Mouse (Mus musculus): ENCODE data around the gene Trpc7. TPM values are rescaled to one million over a fixed set of nuclear protein-coding genes. Genes with fewer than 3 reads are reported as not detected.

Gene Trpc7
- polyA plus RNA-seq, 1 experiment from 2014 or later = 0.32 TPM

DNA sequence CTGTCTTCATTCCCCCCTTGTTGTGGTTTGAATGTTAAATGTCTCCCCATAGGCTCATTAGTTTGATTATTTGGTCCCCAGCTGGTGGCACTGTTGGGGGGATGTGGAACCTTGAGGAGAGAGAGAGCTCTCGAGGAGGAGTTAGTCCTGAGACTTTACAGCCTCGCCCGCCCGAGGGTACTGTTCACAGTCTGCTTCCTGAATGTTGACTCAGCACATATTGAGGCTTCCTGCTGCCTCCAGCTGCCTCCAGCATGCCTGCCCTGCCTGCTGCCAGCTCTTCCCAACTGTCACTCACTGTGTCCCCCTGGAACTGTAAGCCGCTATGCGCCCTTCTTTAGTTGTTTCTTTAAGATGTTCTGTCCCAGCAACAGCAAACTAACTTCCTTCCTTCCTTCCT, 31.2 kb downstream of the Trpc7 start:
- H3K4me2 ChIP-seq (replicated peaks) = no peak overlapping the region
- ATAC-seq (ENCODE audit: low FRiP score, low read depth) = no peak
- no peaks in the 10 kb centered on the region for H3K4me1 ChIP-seq
- no peaks in the 10 kb centered on the region for H3K27me3 ChIP-seq
- no peak overlapping the region for H3K27ac ChIP-seq (replicated peaks)
- 89% methylated on average over 6 of the region's 6 CpGs for WGBS
- H3K36me3 ChIP-seq = no peaks in the 10 kb centered on the region
- H3K9ac ChIP-seq (replicated peaks) = no peak overlapping the region
- no peak overlapping the region for H3K4me3 ChIP-seq
- no peaks in the 10 kb centered on the region for H3K9me3 ChIP-seq

DNA sequence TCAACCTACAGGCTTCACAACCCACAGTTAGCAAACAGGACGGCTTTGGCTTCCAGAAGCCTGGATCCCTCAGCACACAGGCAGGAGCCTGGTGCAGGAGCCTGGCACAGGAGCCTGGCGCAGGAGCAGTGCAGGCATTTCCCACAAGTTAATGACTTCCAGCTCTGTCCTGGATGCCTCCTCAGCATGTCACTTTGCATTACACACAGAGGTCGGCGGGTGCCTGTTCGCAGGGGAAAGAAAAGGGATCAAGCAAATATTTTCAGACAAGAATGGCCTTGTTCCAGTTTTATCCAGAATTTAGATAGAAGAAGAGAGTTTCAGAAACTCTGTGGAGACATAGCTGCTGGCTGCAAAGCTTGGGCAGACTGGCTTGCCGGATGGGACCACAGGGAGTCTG, 33.8 kb downstream of the Trpc7 start:
- no peaks in the 10 kb centered on the region for H3K9me3 ChIP-seq
- ATAC-seq (ENCODE audit: low FRiP score, low read depth) = no peak
- no peak overlapping the region for H3K9ac ChIP-seq (replicated peaks)
- H3K27ac ChIP-seq (replicated peaks) = no peak overlapping the region
- no peaks in the 10 kb centered on the region for H3K4me1 ChIP-seq
- H3K36me3 ChIP-seq = no peaks in the 10 kb centered on the region
- no peak overlapping the region for H3K4me3 ChIP-seq
- no peak overlapping the region for H3K4me2 ChIP-seq (replicated peaks)
- no peaks in the 10 kb centered on the region for H3K27me3 ChIP-seq
- 47% methylated on average over 6 of the region's 6 CpGs for WGBS

DNA sequence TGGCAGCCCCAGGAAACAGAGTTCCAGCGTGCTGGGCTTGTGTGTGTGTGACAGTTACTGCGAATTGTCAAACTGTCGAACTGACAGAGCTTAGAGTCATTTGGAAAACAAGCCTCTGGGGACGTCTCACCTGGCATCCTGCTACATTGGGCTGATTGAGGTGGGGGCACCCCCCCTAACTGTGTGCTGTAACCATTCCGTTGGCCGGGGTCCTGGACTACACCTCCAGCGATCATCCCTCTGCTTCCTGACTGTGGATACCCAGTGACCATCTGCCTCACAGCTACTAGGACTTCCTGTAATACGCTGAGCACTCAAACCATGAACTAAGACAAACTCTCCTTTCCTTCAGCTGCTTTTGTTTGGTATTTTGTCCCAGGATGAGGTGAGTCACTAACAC, 41.3 kb downstream of the Trpc7 start:
- H3K36me3 ChIP-seq = no peaks in the 10 kb centered on the region
- H3K27ac ChIP-seq (replicated peaks) = no peak overlapping the region
- H3K4me2 ChIP-seq (replicated peaks) = no peak overlapping the region
- 82% methylated on average over 8 of the region's 8 CpGs for WGBS
- no peak overlapping the region for H3K9ac ChIP-seq (replicated peaks)
- no peaks in the 10 kb centered on the region for H3K9me3 ChIP-seq
- peaks cover 4% of the 10 kb centered on the region for H3K4me1 ChIP-seq
- H3K27me3 ChIP-seq = no peaks in the 10 kb centered on the region
- H3K4me3 ChIP-seq = no peak overlapping the region
- ATAC-seq (ENCODE audit: low FRiP score, low read depth) = no peak

DNA sequence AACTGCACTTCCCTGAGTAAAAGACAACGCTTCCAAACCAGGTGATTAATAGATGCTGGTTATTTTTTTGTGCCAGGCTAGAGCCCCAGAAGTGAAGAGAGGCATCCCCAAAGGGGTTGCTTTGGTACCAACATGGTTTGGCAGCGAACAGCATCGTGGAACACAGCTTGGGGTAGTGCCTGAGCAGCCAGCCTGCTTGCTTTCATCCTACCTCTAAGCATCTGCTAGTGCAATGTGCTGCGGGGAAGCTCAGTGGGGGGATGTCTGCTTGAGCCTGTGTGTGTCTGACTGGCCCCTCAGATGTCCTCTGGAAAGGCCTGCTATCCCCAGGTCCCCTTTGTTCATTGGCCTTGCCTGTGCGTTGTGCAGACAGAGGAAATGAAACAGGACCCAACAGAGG, 42.4 kb downstream of the Trpc7 start:
- no peak overlapping the region for H3K9ac ChIP-seq (replicated peaks)
- no peak for ATAC-seq (ENCODE audit: low FRiP score, low read depth)
- no peaks in the 10 kb centered on the region for H3K36me3 ChIP-seq
- H3K27me3 ChIP-seq = no peaks in the 10 kb centered on the region
- no peaks in the 10 kb centered on the region for H3K9me3 ChIP-seq
- no peak overlapping the region for H3K4me2 ChIP-seq (replicated peaks)
- peaks cover 4% of the 10 kb centered on the region for H3K4me1 ChIP-seq
- 46% methylated on average over 5 of the region's 5 CpGs for WGBS
- H3K4me3 ChIP-seq = no peak overlapping the region
- H3K27ac ChIP-seq (replicated peaks) = no peak overlapping the region

DNA sequence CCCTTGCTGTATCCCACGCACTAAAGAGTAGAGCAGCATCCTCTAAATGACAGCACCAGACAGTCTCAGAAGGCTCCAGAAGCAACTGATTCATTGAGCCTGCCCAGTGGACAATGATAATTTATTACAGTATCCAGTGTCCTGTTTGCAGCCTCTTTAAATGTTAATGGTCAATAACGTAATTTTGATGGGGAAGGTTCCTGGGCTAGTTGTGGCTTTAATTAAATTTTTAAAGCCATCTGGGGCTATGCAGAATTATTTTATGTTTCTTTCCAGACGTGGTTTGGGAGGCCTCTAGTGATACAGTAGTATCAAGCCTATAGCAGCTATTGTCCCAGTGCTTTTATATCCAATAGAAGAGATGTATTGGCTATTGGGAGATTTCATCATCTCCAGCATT, 49.9 kb downstream of the Trpc7 start:
- H3K27me3 ChIP-seq = no peaks in the 10 kb centered on the region
- H3K4me2 ChIP-seq (replicated peaks) = no peak overlapping the region
- H3K4me3 ChIP-seq = no peak overlapping the region
- H3K36me3 ChIP-seq = no peaks in the 10 kb centered on the region
- 84% methylated on average over 3 of the region's 3 CpGs for WGBS
- no peak overlapping the region for H3K9ac ChIP-seq (replicated peaks)
- no peak for ATAC-seq (ENCODE audit: low FRiP score, low read depth)
- H3K27ac ChIP-seq (replicated peaks) = no peak overlapping the region
- no peaks in the 10 kb centered on the region for H3K9me3 ChIP-seq
- no peaks in the 10 kb centered on the region for H3K4me1 ChIP-seq

DNA sequence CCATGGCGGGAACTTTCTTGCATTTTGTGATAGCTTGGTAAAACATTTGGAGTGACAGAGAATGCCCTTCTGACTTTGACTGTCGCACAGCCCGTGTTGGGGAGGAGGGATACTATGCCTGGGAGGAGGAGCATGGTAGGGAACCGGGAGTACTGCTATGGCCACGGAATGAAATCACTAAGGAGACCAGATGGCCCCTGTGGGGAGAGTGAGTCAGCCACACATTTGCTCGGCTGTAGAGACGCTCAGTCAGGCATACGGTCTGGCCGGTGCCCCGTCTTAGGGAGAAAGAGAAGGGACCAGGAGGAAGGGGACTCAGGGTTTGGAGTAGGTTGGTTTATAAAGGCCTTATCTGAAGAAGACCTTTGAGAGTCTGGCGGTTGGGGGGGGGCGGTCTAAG, 80.3 kb downstream of the Trpc7 start:
- H3K4me2 ChIP-seq (replicated peaks) = no peak overlapping the region
- H3K36me3 ChIP-seq = no peaks in the 10 kb centered on the region
- no peaks in the 10 kb centered on the region for H3K4me1 ChIP-seq
- no peaks in the 10 kb centered on the region for H3K27me3 ChIP-seq
- 85% methylated on average over 12 of the region's 12 CpGs for WGBS
- H3K9ac ChIP-seq (replicated peaks) = no peak overlapping the region
- no peak overlapping the region for H3K4me3 ChIP-seq
- ATAC-seq (ENCODE audit: low FRiP score, low read depth) = no peak
- no peaks in the 10 kb centered on the region for H3K9me3 ChIP-seq
- no peak overlapping the region for H3K27ac ChIP-seq (replicated peaks)

DNA sequence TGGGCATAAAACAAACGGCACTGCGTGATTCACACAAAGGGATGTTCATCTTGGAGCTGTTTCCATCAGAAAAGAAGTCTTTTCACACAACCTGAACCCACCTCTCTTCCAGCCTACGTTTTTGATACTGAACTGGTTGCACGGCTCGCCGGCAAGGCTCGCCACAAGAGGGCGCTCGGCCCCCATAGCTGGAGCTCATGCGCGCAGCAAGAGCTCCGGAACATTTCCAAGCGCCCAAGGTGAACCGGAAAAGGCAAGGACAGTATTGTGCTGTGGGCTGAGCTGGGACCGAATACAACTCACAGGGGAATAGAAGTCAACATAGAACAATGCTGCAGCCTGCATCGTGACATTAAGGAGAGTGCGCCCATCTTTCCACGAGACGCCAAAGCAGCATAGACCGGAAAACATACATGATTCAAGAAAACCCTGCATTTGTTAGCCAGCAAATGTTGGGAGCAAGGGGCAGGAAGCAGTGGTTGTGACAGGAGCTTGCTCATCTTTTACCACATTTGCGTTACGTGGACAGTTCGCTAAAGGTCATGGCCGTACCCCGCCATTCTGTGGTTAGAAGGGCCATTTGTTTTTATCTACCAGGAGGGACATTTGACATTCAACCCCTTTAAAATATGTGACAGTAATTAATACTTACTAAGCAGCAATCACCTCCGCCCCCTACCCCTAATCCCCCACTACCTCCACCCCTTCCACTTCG, 88.9 kb downstream of the Trpc7 start:
- WGBS = 9% methylated on average over 27 of the region's 27 CpGs
- H3K36me3 ChIP-seq = no peaks in the 10 kb centered on the region
- H3K9ac ChIP-seq (replicated peaks) = no peak overlapping the region; the same call in 1 of the 2 replicates
- H3K27ac ChIP-seq (replicated peaks) = no peak overlapping the region
- peaks cover 15% of the 10 kb centered on the region for H3K27me3 ChIP-seq
- H3K4me3 ChIP-seq = peak overlapping the region; percentile 26
- peak; percentile 56 for ATAC-seq (ENCODE audit: low FRiP score, low read depth)
- H3K4me2 ChIP-seq (replicated peaks) = peak overlapping the region; percentile 54
- H3K9me3 ChIP-seq = no peaks in the 10 kb centered on the region
- peaks cover 5% of the 10 kb centered on the region; the same call in 1 of the 2 replicates for H3K4me1 ChIP-seq

DNA sequence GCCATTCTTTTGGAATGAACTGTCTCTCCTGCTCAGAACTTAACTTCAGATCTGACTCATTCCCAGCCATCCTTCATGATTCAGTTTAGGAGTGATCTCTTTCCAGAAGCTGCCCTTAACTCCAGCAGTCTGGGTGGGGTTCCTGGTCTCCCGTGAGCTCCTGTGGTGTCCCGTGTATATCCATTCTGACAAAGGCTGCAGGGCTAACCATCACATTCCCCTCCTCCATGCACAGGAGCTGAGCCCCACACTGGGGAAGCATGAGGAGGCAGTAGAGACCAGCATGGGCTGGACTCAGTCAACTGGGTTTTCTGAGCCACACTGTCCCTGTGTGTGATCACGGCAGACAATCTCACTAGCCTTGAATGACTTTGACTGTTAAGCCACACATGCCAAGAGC, 90.7 kb downstream of the Trpc7 start:
- Histone ChIP-seq H3K4me2 (replicated peaks) (no peak overlapping the region), H3K4me3 (no peak overlapping the region), H3K9ac (replicated peaks) (no peak overlapping the region), H3K4me1 (peaks cover 5% of the 10 kb centered on the region; the same call in 1 of the 2 replicates), H3K27ac (replicated peaks) (no peak overlapping the region), H3K36me3 (no peaks in the 10 kb centered on the region), H3K27me3 (peaks cover 13% of the 10 kb centered on the region), H3K9me3 (no peaks in the 10 kb centered on the region)
- WGBS = 83% methylated on average over 3 of the region's 3 CpGs
- no peak for ATAC-seq (ENCODE audit: low FRiP score, low read depth)

DNA sequence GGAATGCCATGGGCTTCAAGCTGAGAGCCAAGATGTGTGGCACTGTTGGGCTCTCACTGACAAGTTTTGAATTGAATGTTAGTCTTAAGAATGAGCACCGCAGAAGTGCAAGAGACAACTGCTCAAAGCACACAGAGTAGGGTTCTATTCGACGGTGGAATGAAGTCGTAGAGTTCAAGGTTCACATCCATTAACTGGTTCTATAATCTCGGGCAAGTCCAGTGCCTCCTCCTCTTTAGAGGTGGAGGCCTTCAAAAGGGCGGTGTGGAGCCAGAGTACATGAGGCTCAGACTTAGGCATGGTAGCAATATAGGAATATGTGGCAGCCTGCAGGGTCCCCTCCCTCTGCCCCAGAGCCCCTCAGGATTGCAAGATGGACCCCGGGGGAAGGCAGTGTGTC, 98.3 kb downstream of the Trpc7 start:
- no peaks in the 10 kb centered on the region for H3K9me3 ChIP-seq
- no peak overlapping the region for H3K27ac ChIP-seq (replicated peaks)
- ATAC-seq (ENCODE audit: low FRiP score, low read depth) = no peak
- WGBS = 84% methylated on average over 7 of the region's 7 CpGs
- no peak overlapping the region for H3K4me2 ChIP-seq (replicated peaks)
- H3K27me3 ChIP-seq = peaks cover 13% of the 10 kb centered on the region; the same call in 1 of the 2 replicates
- peaks cover 15% of the 10 kb centered on the region for H3K4me1 ChIP-seq
- H3K36me3 ChIP-seq = no peaks in the 10 kb centered on the region
- no peak overlapping the region for H3K9ac ChIP-seq (replicated peaks)
- no peak overlapping the region for H3K4me3 ChIP-seq

DNA sequence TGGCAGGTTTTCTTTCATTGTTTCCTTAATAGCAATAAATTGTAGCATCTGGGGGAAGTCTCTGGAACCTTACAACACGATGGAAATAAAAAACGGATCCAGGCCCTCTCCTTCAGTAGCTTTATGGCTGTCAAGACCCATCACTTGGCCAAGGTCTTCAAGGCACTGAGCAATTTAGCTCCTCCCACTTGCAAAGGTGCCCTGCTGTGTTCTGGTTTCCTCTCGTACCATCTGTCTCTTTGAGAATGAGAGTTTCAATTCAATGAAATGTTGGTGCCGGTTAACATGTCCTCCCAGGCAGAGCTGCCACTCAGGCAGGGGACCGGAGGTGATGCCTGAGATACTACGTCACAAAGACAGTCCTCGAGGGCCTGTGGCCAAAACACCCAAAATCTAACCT, 100.3 kb downstream of the Trpc7 start:
- Histone ChIP-seq H3K4me2 (replicated peaks) (no peak overlapping the region), H3K9ac (replicated peaks) (no peak overlapping the region), H3K27me3 (peaks cover 17% of the 10 kb centered on the region), H3K27ac (replicated peaks) (no peak overlapping the region), H3K36me3 (no peaks in the 10 kb centered on the region), H3K4me1 (peaks cover 22% of the 10 kb centered on the region), H3K9me3 (no peaks in the 10 kb centered on the region), H3K4me3 (no peak overlapping the region)
- ATAC-seq (ENCODE audit: low FRiP score, low read depth) = no peak
- 76% methylated on average over 7 of the region's 7 CpGs for WGBS

DNA sequence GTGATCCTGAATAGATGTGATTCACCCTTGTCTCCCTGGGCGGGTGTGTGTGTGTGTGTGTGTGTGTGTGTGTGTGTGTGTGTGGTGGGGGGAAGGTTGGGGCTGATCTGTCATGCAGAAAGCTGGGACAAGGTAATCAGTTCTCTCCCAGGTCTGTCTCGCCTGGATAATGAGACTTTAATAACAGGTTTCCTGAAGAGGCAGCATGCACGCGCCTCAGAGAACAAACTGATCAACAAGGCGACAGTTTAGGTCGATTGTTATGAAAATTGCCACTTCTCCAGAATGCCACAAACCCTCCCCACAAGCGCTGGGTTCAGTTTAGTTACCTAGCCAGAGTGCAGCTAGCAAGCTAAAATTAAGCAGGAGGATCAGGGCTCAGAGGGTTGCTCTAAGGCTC, 101.4 kb downstream of the Trpc7 start:
- no peak for ATAC-seq (ENCODE audit: low FRiP score, low read depth)
- 37% methylated on average over 7 of the region's 7 CpGs for WGBS
- Histone ChIP-seq H3K27me3 (peaks cover 17% of the 10 kb centered on the region), H3K27ac (replicated peaks) (no peak overlapping the region), H3K36me3 (no peaks in the 10 kb centered on the region), H3K4me2 (replicated peaks) (no peak overlapping the region), H3K9ac (replicated peaks) (no peak overlapping the region), H3K4me1 (peaks cover 22% of the 10 kb centered on the region), H3K4me3 (no peak overlapping the region), H3K9me3 (no peaks in the 10 kb centered on the region)

DNA sequence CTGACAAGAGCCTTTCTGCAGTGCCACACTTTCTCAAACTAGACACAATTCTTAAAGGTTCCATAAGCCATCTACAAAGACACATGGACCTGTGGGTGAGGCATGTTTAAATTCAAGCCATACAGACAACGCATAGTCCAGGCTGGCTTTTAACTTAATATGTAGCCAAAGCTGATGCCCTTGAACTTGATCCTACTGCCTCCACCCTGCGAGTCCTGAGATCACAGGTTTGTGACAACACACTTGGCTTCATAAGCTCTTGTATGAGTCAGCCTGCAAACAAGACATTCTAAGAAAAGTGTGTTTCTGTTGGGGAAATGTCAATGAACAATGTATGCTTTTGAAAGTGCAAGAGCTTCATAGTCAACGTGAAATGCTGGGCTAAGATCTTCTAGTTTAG, 102.9 kb downstream of the Trpc7 start:
- Histone ChIP-seq H3K4me2 (replicated peaks) (no peak overlapping the region), H3K27ac (replicated peaks) (no peak overlapping the region), H3K4me3 (no peak overlapping the region), H3K9me3 (no peaks in the 10 kb centered on the region), H3K36me3 (no peaks in the 10 kb centered on the region), H3K9ac (replicated peaks) (no peak overlapping the region), H3K27me3 (peaks cover 17% of the 10 kb centered on the region), H3K4me1 (peaks cover 22% of the 10 kb centered on the region)
- ATAC-seq (ENCODE audit: low FRiP score, low read depth) = no peak
- 91% methylated on average over 3 of the region's 3 CpGs for WGBS

DNA sequence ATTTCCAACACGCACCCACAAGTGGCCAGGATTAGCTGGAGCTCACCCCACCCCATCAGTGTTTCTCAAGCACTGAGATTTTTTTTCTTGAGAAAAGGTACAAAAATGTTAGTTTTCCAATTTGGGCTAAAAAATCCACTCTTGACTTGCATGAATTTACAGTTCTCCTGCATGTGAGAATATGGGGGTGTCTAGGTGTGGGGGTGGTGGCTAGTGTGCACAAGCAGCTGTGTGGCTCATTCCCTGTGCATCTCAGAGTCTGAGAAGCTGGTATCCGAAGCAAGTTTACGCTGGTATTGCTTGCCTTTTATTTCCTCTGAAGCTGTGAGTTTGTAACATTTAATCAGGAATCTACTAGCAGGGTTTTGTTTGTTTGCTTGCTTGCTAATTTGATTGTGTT, 105.1 kb downstream of the Trpc7 start:
- no peaks in the 10 kb centered on the region for H3K36me3 ChIP-seq
- 85% methylated on average over 3 of the region's 3 CpGs for WGBS
- peaks cover 22% of the 10 kb centered on the region for H3K4me1 ChIP-seq

More for the DNA sequence above, 105.1 kb downstream of the Trpc7 start:
- no peak overlapping the region for H3K27ac ChIP-seq (replicated peaks)
- H3K9me3 ChIP-seq = no peaks in the 10 kb centered on the region
- no peak for ATAC-seq (ENCODE audit: low FRiP score, low read depth)
- H3K4me3 ChIP-seq = no peak overlapping the region
- no peak overlapping the region for H3K4me2 ChIP-seq (replicated peaks)
- peaks cover 17% of the 10 kb centered on the region for H3K27me3 ChIP-seq
- no peak overlapping the region for H3K9ac ChIP-seq (replicated peaks)

All from midbrain, embryonic 12.5 days (tissue).